ENCODE assay signal across 9 mouse cellular contexts in genomic region chr6:55920866-55921630, GRCm38 (mm10).
A peak's percentile ranks its signal among the peaks of the same experiment; 100 is the strongest.
DNase-seq lines count a peak whose midpoint lies in the region; ATAC-seq lines count a peak whose summit lies in the region.
"Had no signal": no experiment of that assay in that cellular context is flagged by ENCODE, and none has a peak within 500 bp of the region (broad histone marks: within the 10 kb centered on the region; RNA-seq: fewer than 3 reads in every experiment).

No protein-coding gene starts in this region.

- H3K27me3 ChIP-seq in hindbrain, embryonic 11.5 days (ENCODE audit: control insufficient read depth, insufficient read depth, low read length): no peaks in the 10 kb centered on the region
- H3K27me3 ChIP-seq in heart, embryonic 10.5 days (ENCODE audit: insufficient read depth, poor library complexity, severe bottlenecking): no peaks in the 10 kb centered on the region
- H3K27me3 ChIP-seq: limb, embryonic 12.5 days had no signal

- ATAC-seq in hindbrain, embryonic 11.5 days (ENCODE audit: low FRiP score): no peak

- no peak overlapping the region for H3K9ac ChIP-seq in hindbrain, embryonic 11.5 days (ENCODE audit: low read depth, low read length)
- H3K9ac ChIP-seq: limb, embryonic 12.5 days had no signal

- no peak overlapping the region for H3K4me2 ChIP-seq in hindbrain, embryonic 11.5 days (replicated peaks; ENCODE audit: low read depth, low read length)
- H3K4me2 ChIP-seq: limb, embryonic 12.5 days had no signal

- no peaks in the 10 kb centered on the region for H3K36me3 ChIP-seq in hindbrain, embryonic 11.5 days (ENCODE audit: control insufficient read depth, insufficient read depth, low read length)
- H3K36me3 ChIP-seq in heart, embryonic 10.5 days: no peaks in the 10 kb centered on the region
- H3K36me3 ChIP-seq: limb, embryonic 12.5 days had no signal

- no peak overlapping the region for H3K4me3 ChIP-seq in hindbrain, embryonic 11.5 days (ENCODE audit: low read depth, low read length)
- no peak overlapping the region for H3K4me3 ChIP-seq in heart, embryonic 10.5 days
- H3K4me3 ChIP-seq: limb, embryonic 12.5 days; myocyte had no signal

- WGBS in hindbrain, embryonic 11.5 days: 71% methylated on average over 4 of the region's 4 CpGs
- WGBS in heart, embryonic 10.5 days: 73% methylated on average over 4 of the region's 4 CpGs

- peak; percentile 55 for DNase-seq in brain, adult 2 months (ENCODE audit: low read depth, low spot score)
- peak; percentile 25 for DNase-seq in cerebellum, adult 9-10 months
- peak; percentile 5 for DNase-seq in hindbrain, embryonic 11.5 days (ENCODE audit: low spot score)
- peak; percentile 20 to 23 for DNase-seq in layer of hippocampus, postnatal 36 days
- DNase-seq in heart, postnatal 36 days: no peak
- DNase-seq in heart, embryonic 10.5 days (ENCODE audit: low spot score): no peak
- DNase-seq in spleen, postnatal 4 days (ENCODE audit: low spot score in 2 of 2): no peak

- no peaks in the 10 kb centered on the region for H3K9me3 ChIP-seq in hindbrain, embryonic 11.5 days (ENCODE audit: control insufficient read depth, low read length)
- no peaks in the 10 kb centered on the region for H3K9me3 ChIP-seq in heart, embryonic 10.5 days
- H3K9me3 ChIP-seq: limb, embryonic 12.5 days had no signal

- intact Hi-C loops in heart, postnatal 36 days (cut with DNase I): no loop called here

- H3K27ac ChIP-seq in hindbrain, embryonic 11.5 days (ENCODE audit: low read depth, low read length): 0 out of 2 replicates have a peak overlapping the region, but pooled peaks have one; percentile 6
- no peak overlapping the region for H3K27ac ChIP-seq in heart, embryonic 10.5 days
- H3K27ac ChIP-seq: limb, embryonic 12.5 days had no signal

- H3K4me1 ChIP-seq in hindbrain, embryonic 11.5 days (replicated peaks; ENCODE audit: control insufficient read depth, insufficient read depth, low read length): no peaks in the 10 kb centered on the region
- H3K4me1 ChIP-seq in heart, embryonic 10.5 days: no peaks in the 10 kb centered on the region
- H3K4me1 ChIP-seq: limb, embryonic 12.5 days had no signal

Comparison
In these comparisons a context has a peak if more than half of its experiments do, and no peak if none do; other contexts are left out.
1. DNase-seq: peak in brain, adult 2 months (single experiment), cerebellum, adult 9-10 months (single experiment), hindbrain, embryonic 11.5 days (single experiment) and layer of hippocampus, postnatal 36 days (2 of 2); none in heart, postnatal 36 days (0 of 2), heart, embryonic 10.5 days (single experiment) and spleen, postnatal 4 days (0 of 2).